Mouse (Mus musculus) stomach, postnatal 0 days (tissue): ENCODE results near the gene Tmem39a.

Experiments
- CTCF ChIP-seq: IDR thresholded peaks from 2 replicates; pipeline ENCODE4 v1.5.1; 2016; ENCODE audit warnings: antibody characterized with exemption, low read depth, mild to moderate bottlenecking, moderate library complexity
- EP300 ChIP-seq: optimal IDR thresholded peaks from 2 replicates; pipeline ENCODE3; 2016; ENCODE audit warnings: antibody characterized with exemption

- TF ChIP-seq CTCF (no peak), EP300 (no peak)
Measured at GRCm38 (mm10) chr16:38558221-38558748, at the start of gene Tmem39a.
